Mouse (Mus musculus) lung, postnatal 0 days (tissue): ENCODE measurements around the gene Ddx54. TPM values are rescaled to one million over a fixed set of nuclear protein-coding genes. Genes with fewer than 3 reads are reported as not detected.

Experiments
- ATAC-seq: fragments of 200-750 bp; cut with Nextera tagmentation; 2 replicates; pipeline ENCODE4 v1.8.0; 2017; ENCODE audit warnings: moderate library complexity
- DNase-seq: peaks from one replicate; pipeline ENCODE4 v3.0.0-alpha.2; 2016; ENCODE audit warnings: low spot score
- H3K27ac ChIP-seq: fragments of 300-500 bp; sonication (generic); 2 replicates; pipeline ENCODE4 v1.5.1; 2014; ENCODE audit warnings: antibody characterized with exemption, mild to moderate bottlenecking, low read length, mixed read lengths
- H3K27me3 ChIP-seq: fragments of 300-500 bp; sonication (generic); replicated peaks from 2 replicates; pipeline ENCODE4 v1.6.1; 2014; ENCODE audit warnings: low read length, mixed read lengths; ENCODE audit not compliant: insufficient read depth
- H3K36me3 ChIP-seq: fragments of 300-500 bp; sonication (generic); 2 replicates; pipeline ENCODE4 v1.6.1; 2014; ENCODE audit warnings: low read length, mixed read lengths; ENCODE audit not compliant: insufficient read depth
- H3K4me1 ChIP-seq: fragments of 300-500 bp; sonication (generic); 2 replicates; pipeline ENCODE4 v1.6.1; 2014; ENCODE audit warnings: antibody characterized with exemption, low read depth, low read length, mixed read lengths; ENCODE audit not compliant: insufficient read depth
- H3K4me2 ChIP-seq: fragments of 300-500 bp; sonication (generic); replicated peaks from 2 replicates; pipeline ENCODE4 v1.6.1; 2014; ENCODE audit warnings: low read depth, mild to moderate bottlenecking, low read length, moderate library complexity, mixed read lengths
- H3K4me3 ChIP-seq: fragments of 300-500 bp; sonication (generic); 2 replicates; pipeline ENCODE4 v1.5.1; 2014; ENCODE audit warnings: low read depth, low read length
- H3K9ac ChIP-seq: fragments of 300-500 bp; sonication (generic); replicated peaks from 2 replicates; pipeline ENCODE4 v1.6.1; 2014; ENCODE audit warnings: low read depth, mild to moderate bottlenecking
- H3K9me3 ChIP-seq: fragments of 300-500 bp; sonication (generic); 2 replicates; pipeline ENCODE4 v1.6.1; 2016; ENCODE audit warnings: low read length, mixed read lengths
- CTCF ChIP-seq: IDR thresholded peaks from 2 replicates; pipeline ENCODE4 v1.5.1; 2016; ENCODE audit warnings: antibody characterized with exemption, mild to moderate bottlenecking
- EP300 ChIP-seq: IDR thresholded peaks from 2 replicates; pipeline ENCODE4 v1.6.1; 2016; ENCODE audit warnings: antibody characterized with exemption, mild to moderate bottlenecking, control low read depth
- WGBS: fragments of 180-500 bp; shearing (Covaris S2); extraction: QIAGEN DNeasy Blood & Tissue Kit; methylation state at CpG from one replicate; pipeline ENCODE4 v1.1.7; 2014; 5-methylcytosine and 5-hydroxymethylcytosine counted together
- polyA plus RNA-seq: library from polyadenylated mRNA; unstranded; fragments of >200 nt; fragmentation: Nextera tagmentation; extraction: Ambion mirVana; gene quantifications from 2 replicates; pipeline ENCODE4 v1.2.1, GENCODE M21; 2015

Ddx54 gene
- polyA plus RNA-seq, 1 experiment from 2014 or later, result 25.4 TPM

GRCm38 (mm10) chr5:120586741-120587615, 25.6 kb upstream of the Ddx54 start:
- Histone ChIP-seq H3K9ac (no peak overlapping the region), H3K9me3 (no peaks in the 10 kb centered on the region), H3K4me2 (peak overlapping the region; percentile 97), H3K4me3 (peak overlapping the region; percentile 69; the same call in 1 of the 2 replicates), H3K27ac (peak overlapping the region; percentile 22; the same call in 1 of the 2 replicates), H3K27me3 (no peaks in the 10 kb centered on the region), H3K4me1 (peaks cover 11% of the 10 kb centered on the region; the same call in 1 of the 2 replicates), H3K36me3 (no peaks in the 10 kb centered on the region; the same call in 1 of the 2 replicates)
- DNase-seq (peak; percentile 41), ATAC-seq (no peak)
- WGBS, result 11% methylated on average over 17 of the region's 17 CpGs
- TF ChIP-seq EP300 (no peak), CTCF (no peak)

GRCm38 (mm10) chr5:120587616-120587926, 25.0 kb upstream of the Ddx54 start:
- Histone ChIP-seq H3K4me2 (peak overlapping the region; percentile 97), H3K27ac (0 out of 2 replicates have a peak overlapping the region, but pooled peaks have one; percentile 77), H3K9ac (no peak overlapping the region), H3K27me3 (no peaks in the 10 kb centered on the region), H3K4me1 (peaks cover 11% of the 10 kb centered on the region; the same call in 1 of the 2 replicates), H3K4me3 (peak overlapping the region; percentile 69), H3K9me3 (no peaks in the 10 kb centered on the region), H3K36me3 (no peaks in the 10 kb centered on the region; the same call in 1 of the 2 replicates)
- TF ChIP-seq CTCF (no peak), EP300 (peak; percentile 40; the same call in 1 of the 2 replicates)
- WGBS, result 6% methylated on average over 9 of the region's 9 CpGs
- peak; percentile 77 for DNase-seq
- ATAC-seq, result peak; percentile 17

GRCm38 (mm10) chr5:120587940-120588568, 24.5 kb upstream of the Ddx54 start:
- Histone ChIP-seq H3K9me3 (no peaks in the 10 kb centered on the region), H3K27ac (peak overlapping the region; percentile 77), H3K27me3 (no peaks in the 10 kb centered on the region), H3K36me3 (no peaks in the 10 kb centered on the region; the same call in 1 of the 2 replicates), H3K4me2 (peak overlapping the region; percentile 97), H3K4me1 (peaks cover 11% of the 10 kb centered on the region; the same call in 1 of the 2 replicates), H3K4me3 (peak overlapping the region; percentile 69), H3K9ac (peak overlapping the region; percentile 54)
- 2% methylated on average over 29 of the region's 29 CpGs for WGBS
- ATAC-seq, result no peak
- no peak for DNase-seq
- no peak for TF ChIP-seq CTCF
- no peak for TF ChIP-seq EP300

GRCm38 (mm10) chr5:120588569-120589094, 23.9 kb upstream of the Ddx54 start, which contains the start of the genes Tpcn1 and Iqcd:
Gene Tpcn1 (minus strand): TSS chr5:120588673.
Gene Iqcd (plus strand): TSS chr5:120589016.
- H3K27me3 ChIP-seq, result no peaks in the 10 kb centered on the region
- DNase-seq, result peak; percentile 100
- WGBS, result 0% methylated on average over 33 of the region's 35 CpGs
- ATAC-seq, result peak; percentile 97
- H3K4me1 ChIP-seq, result peaks cover 11% of the 10 kb centered on the region; the same call in 1 of the 2 replicates
- no peaks in the 10 kb centered on the region for H3K9me3 ChIP-seq
- peak within 1 kb of the TSS; percentile 54 for H3K9ac ChIP-seq
- peak within 1 kb of the TSS; percentile 69 for H3K4me3 ChIP-seq
- H3K36me3 ChIP-seq, result no peaks in the 10 kb centered on the region; the same call in 1 of the 2 replicates
- peak within 1 kb of the TSS; percentile 77 for H3K27ac ChIP-seq
- TF ChIP-seq EP300 (no peak), CTCF (peak; percentile 53)
- peak within 1 kb of the TSS; percentile 97 for H3K4me2 ChIP-seq

GRCm38 (mm10) chr5:120590356-120591010, 22.1 kb upstream of the Ddx54 start:
- H3K4me3 ChIP-seq, result no peak overlapping the region
- H3K9ac ChIP-seq, result no peak overlapping the region
- H3K36me3 ChIP-seq, result no peaks in the 10 kb centered on the region
- TF ChIP-seq EP300, result no peak
- peak; percentile 67 for TF ChIP-seq CTCF
- H3K4me2 ChIP-seq, result no peak overlapping the region
- H3K9me3 ChIP-seq, result no peaks in the 10 kb centered on the region
- ATAC-seq (no peak), DNase-seq (no peak)
- peaks cover 11% of the 10 kb centered on the region; the same call in 1 of the 2 replicates for H3K4me1 ChIP-seq
- H3K27me3 ChIP-seq, result no peaks in the 10 kb centered on the region
- 72% methylated on average over 16 of the region's 16 CpGs for WGBS
- H3K27ac ChIP-seq, result no peak overlapping the region
